Mouse (Mus musculus): Measurements from ENCODE around the gene Icam4. TPM values are rescaled to one million over a fixed set of nuclear protein-coding genes. Genes with fewer than 3 reads are reported as not detected.
"Not testable (repeated sequence)": the region's sequence is repeated elsewhere in the genome, so short reads cannot be mapped to it uniquely, and the experiment has no call there.

The Icam4 gene
- polyA plus RNA-seq, 1 experiment, result 0.43 TPM

GRCm38 (mm10) chr9:21008007-21008406 lies 21.2 kb upstream of the Icam4 start:
- Histone ChIP-seq H3K36me3 (ENCODE audit: control insufficient read depth, insufficient read depth) (peaks cover 22% of the 10 kb centered on the region), H3K27me3 (ENCODE audit: control insufficient read depth, insufficient read depth, insufficient read length) (no peaks in the 10 kb centered on the region), H3K79me3 (ENCODE audit: low read depth) (no peaks in the 10 kb centered on the region), H3K4me3 (ENCODE audit: insufficient read depth, poor library complexity, severe bottlenecking) (no peak overlapping the region), H3ac (ENCODE audit: control insufficient read depth, insufficient read length, low read depth) (no peak overlapping the region), H3K79me2 (ENCODE audit: control insufficient read depth, insufficient read depth) (no peaks in the 10 kb centered on the region)
- TF ChIP-seq CTCF (IDR thresholded peaks at IDR 0.05; ENCODE audit: control insufficient read depth, insufficient read depth, insufficient read length) (no peak), CEBPB (IDR thresholded peaks at IDR 0.05; ENCODE audit: low read depth) (no peak), USF1 (IDR thresholded peaks at IDR 0.05; ENCODE audit: low read depth) (no peak)

GRCm38 (mm10) chr9:21010362-21010761 lies 18.8 kb upstream of the Icam4 start:
- H3K27me3 ChIP-seq (ENCODE audit: control insufficient read depth, insufficient read depth, insufficient read length), result peaks cover 6% of the 10 kb centered on the region
- no peak overlapping the region for H3K4me3 ChIP-seq (ENCODE audit: insufficient read depth, poor library complexity, severe bottlenecking)
- peaks cover 11% of the 10 kb centered on the region for H3K36me3 ChIP-seq (ENCODE audit: control insufficient read depth, insufficient read depth)
- no peaks in the 10 kb centered on the region for H3K79me2 ChIP-seq (ENCODE audit: control insufficient read depth, insufficient read depth)
- H3ac ChIP-seq (ENCODE audit: control insufficient read depth, insufficient read length, low read depth), result no peak overlapping the region
- H3K79me3 ChIP-seq (ENCODE audit: low read depth), result no peaks in the 10 kb centered on the region
- no peak for TF ChIP-seq MYOG (IDR thresholded peaks at IDR 0.05; ENCODE audit: control insufficient read depth, extremely low read depth, insufficient read length)
- no peak for TF ChIP-seq FOSL1 (IDR thresholded peaks at IDR 0.05; ENCODE audit: insufficient read depth, low read length, poor library complexity, severe bottlenecking)
- no peak for TF ChIP-seq CTCF (IDR thresholded peaks at IDR 0.05; ENCODE audit: control insufficient read depth, insufficient read depth, insufficient read length)
- no peak for TF ChIP-seq CEBPB (IDR thresholded peaks at IDR 0.05; ENCODE audit: low read depth)
- TF ChIP-seq MAX (IDR thresholded peaks at IDR 0.05), result no peak
- TF ChIP-seq MYOD1 (IDR thresholded peaks at IDR 0.05; ENCODE audit: control insufficient read depth, insufficient read length, low read depth), result no peak
- TF ChIP-seq USF1 (IDR thresholded peaks at IDR 0.05; ENCODE audit: low read depth), result no peak

GRCm38 (mm10) chr9:21010939-21011541 lies 18.1 kb upstream of the Icam4 start:
- peaks cover 13% of the 10 kb centered on the region for H3K27me3 ChIP-seq (ENCODE audit: control insufficient read depth, insufficient read depth, insufficient read length)
- H3K79me2 ChIP-seq (ENCODE audit: control insufficient read depth, insufficient read depth); H3ac ChIP-seq (ENCODE audit: control insufficient read depth, insufficient read length, low read depth); H3K36me3 ChIP-seq (ENCODE audit: control insufficient read depth, insufficient read depth); H3K79me3 ChIP-seq (ENCODE audit: low read depth); H3K4me3 ChIP-seq (ENCODE audit: insufficient read depth, poor library complexity, severe bottlenecking): not testable (repeated sequence)

- H3ac ChIP-seq (ENCODE audit: control insufficient read depth, insufficient read length, low read depth), result no peak overlapping the region
- peaks cover 4% of the 10 kb centered on the region for H3K36me3 ChIP-seq (ENCODE audit: control insufficient read depth, insufficient read depth)
- no peaks in the 10 kb centered on the region for H3K79me2 ChIP-seq (ENCODE audit: control insufficient read depth, insufficient read depth)
Observed at GRCm38 (mm10) chr9:21011846-21012312, 17.3 kb upstream of the Icam4 start.

GRCm38 (mm10) chr9:21012368-21012767 lies 16.8 kb upstream of the Icam4 start:
- Histone ChIP-seq H3ac (ENCODE audit: control insufficient read depth, insufficient read length, low read depth) (no peak overlapping the region), H3K36me3 (ENCODE audit: control insufficient read depth, insufficient read depth) (peaks cover 4% of the 10 kb centered on the region), H3K27me3 (ENCODE audit: control insufficient read depth, insufficient read depth, insufficient read length) (peaks cover 22% of the 10 kb centered on the region), H3K4me3 (ENCODE audit: insufficient read depth, poor library complexity, severe bottlenecking) (no peak overlapping the region), H3K79me2 (ENCODE audit: control insufficient read depth, insufficient read depth) (no peaks in the 10 kb centered on the region), H3K79me3 (ENCODE audit: low read depth) (no peaks in the 10 kb centered on the region)
- no peak for TF ChIP-seq FOSL1 (IDR thresholded peaks at IDR 0.05; ENCODE audit: insufficient read depth, low read length, poor library complexity, severe bottlenecking)
- TF ChIP-seq USF1 (IDR thresholded peaks at IDR 0.05; ENCODE audit: low read depth), result no peak
- TF ChIP-seq MYOG (IDR thresholded peaks at IDR 0.05; ENCODE audit: control insufficient read depth, extremely low read depth, insufficient read length), result no peak
- no peak for TF ChIP-seq MAX (IDR thresholded peaks at IDR 0.05)
- TF ChIP-seq MYOD1 (IDR thresholded peaks at IDR 0.05; ENCODE audit: control insufficient read depth, insufficient read length, low read depth), result no peak
- no peak for TF ChIP-seq CEBPB (IDR thresholded peaks at IDR 0.05; ENCODE audit: low read depth)
- TF ChIP-seq CTCF (IDR thresholded peaks at IDR 0.05; ENCODE audit: control insufficient read depth, insufficient read depth, insufficient read length), result no peak

More at GRCm38 (mm10) chr9:21011846-21012312, 17.3 kb upstream of the Icam4 start:
- no peaks in the 10 kb centered on the region for H3K79me3 ChIP-seq (ENCODE audit: low read depth)
- no peak overlapping the region for H3K4me3 ChIP-seq (ENCODE audit: insufficient read depth, poor library complexity, severe bottlenecking)
- TF ChIP-seq MYOG (IDR thresholded peaks at IDR 0.05; ENCODE audit: control insufficient read depth, extremely low read depth, insufficient read length) (no peak), MYOD1 (IDR thresholded peaks at IDR 0.05; ENCODE audit: control insufficient read depth, insufficient read length, low read depth) (no peak), MAX (IDR thresholded peaks at IDR 0.05) (no peak), FOSL1 (IDR thresholded peaks at IDR 0.05; ENCODE audit: insufficient read depth, low read length, poor library complexity, severe bottlenecking) (no peak), CTCF (IDR thresholded peaks at IDR 0.05; ENCODE audit: control insufficient read depth, insufficient read depth, insufficient read length) (no peak), USF1 (IDR thresholded peaks at IDR 0.05; ENCODE audit: low read depth) (no peak), CEBPB (IDR thresholded peaks at IDR 0.05; ENCODE audit: low read depth) (no peak)
- H3K27me3 ChIP-seq (ENCODE audit: control insufficient read depth, insufficient read depth, insufficient read length), result peaks cover 21% of the 10 kb centered on the region
